Mouse (Mus musculus) myocyte (in vitro differentiated cells): ENCODE measurements around the gene Dzip1.

Experiments
- CEBPB ChIP-seq: IDR thresholded peaks from 2 replicates; pipeline ENCODE4 v1.6.1; 2011; ENCODE audit warnings: mild to moderate bottlenecking, moderate library complexity; ENCODE audit not compliant: poor library complexity, insufficient read depth, severe bottlenecking
- POLR2A ChIP-seq: IDR thresholded peaks from one replicate; pipeline ENCODE4 v1.6.1; 2011; ENCODE audit warnings: low read depth, mild to moderate bottlenecking, control low read depth, moderate library complexity; ENCODE audit not compliant: insufficient read length

- TF ChIP-seq CEBPB: no peak
- TF ChIP-seq POLR2A: no peak
Measured at GRCm38 (mm10) chr14:118940796-118941495, 15.7 kb upstream of the Dzip1 start.
